ENCODE assay signal across 9 mouse cellular contexts in the genomic region with DNA sequence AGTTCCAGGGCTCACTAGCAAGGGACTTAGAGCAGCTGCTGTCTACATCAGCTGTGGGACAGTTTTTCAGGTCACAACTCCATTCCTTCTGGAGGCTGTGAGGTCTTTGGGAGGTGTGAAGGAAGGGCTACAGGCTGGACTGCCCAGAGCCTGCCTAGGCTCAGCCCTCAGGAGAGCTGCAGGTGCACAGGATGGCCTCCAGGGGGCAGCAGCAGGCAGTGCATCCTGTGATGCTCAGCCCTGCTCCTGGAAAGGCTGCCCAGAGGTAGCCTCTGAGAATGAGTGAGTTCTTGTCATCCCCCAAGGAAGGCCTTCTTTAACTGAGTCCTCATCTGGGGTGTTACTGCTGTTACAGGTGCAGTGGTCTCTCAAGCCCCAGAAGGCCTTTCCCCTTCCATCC. TPM values are rescaled to one million over a fixed set of nuclear protein-coding genes. Genes with fewer than 3 reads are reported as not detected.
DNase-seq lines count a peak whose midpoint lies in the region; ATAC-seq and TF ChIP-seq lines count a peak whose summit lies in the region.
"Had no signal": no experiment of that assay in that cellular context is flagged by ENCODE, and none has a peak within 500 bp of the region (broad histone marks: within the 10 kb centered on the region; RNA-seq: fewer than 3 reads in every experiment).

No protein-coding gene starts in this region.

- H3K4me2 ChIP-seq in intestine, postnatal 0 days (replicated peaks; ENCODE audit: low read depth) = no peak overlapping the region
- H3K4me2 ChIP-seq in limb, embryonic 11.5 days (ENCODE audit: low read depth, severe bottlenecking) = no peak overlapping the region
- no peak overlapping the region for H3K4me2 ChIP-seq in midbrain, embryonic 14.5 days (ENCODE audit: low read length)

- TF ChIP-seq CTCF in intestine, postnatal 0 days (IDR thresholded peaks at IDR 0.05; ENCODE audit: low read depth) = peak; percentile 99

- no peak overlapping the region for H3K9ac ChIP-seq in intestine, postnatal 0 days (ENCODE audit: low read depth, low read length)
- H3K9ac ChIP-seq in limb, embryonic 11.5 days (ENCODE audit: low read length) = no peak overlapping the region
- H3K9ac ChIP-seq in midbrain, embryonic 14.5 days (replicated peaks; ENCODE audit: low read length) = no peak overlapping the region

- H3K4me3 ChIP-seq in intestine, postnatal 0 days (ENCODE audit: low read depth, low read length) = no peak overlapping the region
- H3K4me3 ChIP-seq in limb, embryonic 11.5 days (ENCODE audit: low read depth, low read length) = no peak overlapping the region
- no peak overlapping the region for H3K4me3 ChIP-seq in midbrain, embryonic 14.5 days (replicated peaks; ENCODE audit: low read depth, low read length)

- H3K4me1 ChIP-seq in intestine, postnatal 0 days (replicated peaks; ENCODE audit: control insufficient read depth, insufficient read depth, low read length) = no peaks in the 10 kb centered on the region
- H3K4me1 ChIP-seq in limb, embryonic 11.5 days (ENCODE audit: control insufficient read depth, insufficient read depth, low read length) = no peaks in the 10 kb centered on the region
- no peaks in the 10 kb centered on the region for H3K4me1 ChIP-seq in midbrain, embryonic 14.5 days (ENCODE audit: control insufficient read depth, insufficient read depth, low read length)

- ATAC-seq in common myeloid progenitor, adult 5-6 weeks (replicated peaks; ENCODE audit: low read depth, poor library complexity, severe bottlenecking) = peak; percentile 83
- ATAC-seq in intestine, postnatal 0 days = peak; percentile 49; the same call in 1 of the 2 replicates
- ATAC-seq in limb, embryonic 11.5 days (ENCODE audit: insufficient number of reproducible peaks, low FRiP score, low TSS enrichment, low read depth) = peak; percentile 60; the same call in 1 of the 2 replicates
- ATAC-seq in midbrain, embryonic 14.5 days (ENCODE audit: low FRiP score, low TSS enrichment) = peak; percentile 57; the same call in 1 of the 2 replicates
- no peak for ATAC-seq in inflammation-experienced regulatory T-cells, adult 6 months

- no peaks in the 10 kb centered on the region for H3K9me3 ChIP-seq in intestine, postnatal 0 days (ENCODE audit: control insufficient read depth)
- H3K9me3 ChIP-seq in limb, embryonic 11.5 days (ENCODE audit: control insufficient read depth, low read length) = no peaks in the 10 kb centered on the region
- no peaks in the 10 kb centered on the region for H3K9me3 ChIP-seq in midbrain, embryonic 14.5 days (ENCODE audit: control insufficient read depth, low read length)

- peak; percentile 70 for DNase-seq in adrenal gland, adult 2 months
- peak; percentile 32 for DNase-seq in gastrocnemius, postnatal 25 days
- peak; percentile 86 for DNase-seq in limb, embryonic 11.5 days (ENCODE audit: low spot score)
- DNase-seq in midbrain, embryonic 14.5 days = peak; percentile 89
- DNase-seq in spleen, adult 12 weeks (ENCODE audit: low spot score) = peak; percentile 44

- no peaks in the 10 kb centered on the region for H3K27me3 ChIP-seq in intestine, postnatal 0 days (replicated peaks; ENCODE audit: control insufficient read depth, insufficient read depth, low read length)
- no peaks in the 10 kb centered on the region for H3K27me3 ChIP-seq in limb, embryonic 11.5 days (ENCODE audit: control insufficient read depth, insufficient read depth, low read length)
- H3K27me3 ChIP-seq in midbrain, embryonic 14.5 days (ENCODE audit: control insufficient read depth, insufficient read depth, low read length) = no peaks in the 10 kb centered on the region

- H3K27ac ChIP-seq in intestine, postnatal 0 days (ENCODE audit: low read depth, low read length) = no peak overlapping the region
- H3K27ac ChIP-seq in limb, embryonic 11.5 days (replicated peaks; ENCODE audit: low read depth, low read length) = no peak overlapping the region
- no peak overlapping the region for H3K27ac ChIP-seq in midbrain, embryonic 14.5 days (replicated peaks; ENCODE audit: low read depth, low read length)
- H3K27ac ChIP-seq: macrophage had no signal

- peaks cover 71% of the 10 kb centered on the region for H3K36me3 ChIP-seq in intestine, postnatal 0 days (ENCODE audit: control insufficient read depth, insufficient read depth)
- H3K36me3 ChIP-seq in limb, embryonic 11.5 days (ENCODE audit: control insufficient read depth, insufficient read depth, low read length) = peaks cover 20% of the 10 kb centered on the region; the same call in 1 of the 2 replicates
- H3K36me3 ChIP-seq in midbrain, embryonic 14.5 days (ENCODE audit: control insufficient read depth, insufficient read depth, low read length) = peaks cover 71% of the 10 kb centered on the region

RNA-seq across cellular contexts. Expression of a gene that starts 12.5 kb away (rescaled TPM):
- 10 to 100 TPM; 12.1 to 18.9 TPM for total RNA-seq in adrenal gland, adult 2 months (2021)
- 12.8 and 14.7 TPM in 2 replicates for polyA plus RNA-seq in adrenal gland, adult 2 months (2012; rRNA removed)
- total RNA-seq in common myeloid progenitor, adult 5-6 weeks (2017) = 5.7 and 14.6 TPM in 2 replicates
- 1 to 10 TPM; 3.9 to 4.8 TPM for total RNA-seq in gastrocnemius, postnatal 25 days (2021)
- 8.4 and 10.6 TPM in 2 replicates for polyA plus RNA-seq in intestine, postnatal 0 days (2015; fragmentation: Nextera tagmentation; extraction: Ambion mirVana)
- polyA plus RNA-seq in limb, embryonic 11.5 days (2014; fragmentation: Nextera tagmentation; extraction: Ambion mirVana) = 16.5 and 17.8 TPM in 2 replicates
- polyA plus RNA-seq in midbrain, embryonic 14.5 days (2014; fragmentation: Nextera tagmentation; extraction: Ambion mirVana) = 21.2 and 23.0 TPM in 2 replicates
- polyA plus RNA-seq in inflammation-experienced regulatory T-cells, adult 6 months (2017; shearing (Covaris generic)) = 10 to 100 TPM in 2 of 3 experiments, 1 to 10 TPM in 1; 9.9 to 12.5 (median 12.1) TPM

RNA-seq across cellular contexts. Expression of a gene that starts 43.9 kb away (rescaled TPM):
- 1 to 10 TPM; 2.2 to 4.9 TPM for total RNA-seq in adrenal gland, adult 2 months (2021)
- polyA plus RNA-seq in adrenal gland, adult 2 months (2012; rRNA removed) = 1.9 and 2.2 TPM in 2 replicates
- total RNA-seq in common myeloid progenitor, adult 5-6 weeks (2017) = not detected in 2 replicates
- total RNA-seq in gastrocnemius, postnatal 25 days (2021) = under 1 TPM; 0.08 to 0.19 TPM
- 0.26 and 0.37 TPM in 2 replicates for polyA plus RNA-seq in intestine, postnatal 0 days (2015; fragmentation: Nextera tagmentation; extraction: Ambion mirVana)
- polyA plus RNA-seq in limb, embryonic 11.5 days (2014; fragmentation: Nextera tagmentation; extraction: Ambion mirVana) = 0.29 and 0.60 TPM in 2 replicates
- polyA plus RNA-seq in midbrain, embryonic 14.5 days (2014; fragmentation: Nextera tagmentation; extraction: Ambion mirVana) = 10.1 and 11.3 TPM in 2 replicates
- not detected for polyA plus RNA-seq in inflammation-experienced regulatory T-cells, adult 6 months (2017; shearing (Covaris generic))

Comparison
In these comparisons a context has a peak if more than half of its experiments do, and no peak if none do; other contexts are left out.
1. DNase-seq: peak in every context shown above with its lines; median percentile 89 in midbrain, embryonic 14.5 days; 86 in limb, embryonic 11.5 days; 70 in adrenal gland, adult 2 months; 44 in spleen, adult 12 weeks; 32 in gastrocnemius, postnatal 25 days.